Mouse (Mus musculus) ES-Bruce4 (cell line): ENCODE results near the gene Dnajb14.

Source experiments
- CTCF ChIP-seq: IDR thresholded peaks from one replicate; pipeline ENCODE4 v1.8.1; 2011; ENCODE audit warnings: low read depth, low read length
- EP300 ChIP-seq: IDR thresholded peaks from 2 replicates; pipeline ENCODE4 v1.6.1; 2011; ENCODE audit warnings: low read depth, low read length; ENCODE audit not compliant: insufficient read depth
- POLR2A ChIP-seq: IDR thresholded peaks from one replicate; pipeline ENCODE4 v1.8.1; 2011; ENCODE audit warnings: low read length; ENCODE audit not compliant: insufficient read depth

DNA sequence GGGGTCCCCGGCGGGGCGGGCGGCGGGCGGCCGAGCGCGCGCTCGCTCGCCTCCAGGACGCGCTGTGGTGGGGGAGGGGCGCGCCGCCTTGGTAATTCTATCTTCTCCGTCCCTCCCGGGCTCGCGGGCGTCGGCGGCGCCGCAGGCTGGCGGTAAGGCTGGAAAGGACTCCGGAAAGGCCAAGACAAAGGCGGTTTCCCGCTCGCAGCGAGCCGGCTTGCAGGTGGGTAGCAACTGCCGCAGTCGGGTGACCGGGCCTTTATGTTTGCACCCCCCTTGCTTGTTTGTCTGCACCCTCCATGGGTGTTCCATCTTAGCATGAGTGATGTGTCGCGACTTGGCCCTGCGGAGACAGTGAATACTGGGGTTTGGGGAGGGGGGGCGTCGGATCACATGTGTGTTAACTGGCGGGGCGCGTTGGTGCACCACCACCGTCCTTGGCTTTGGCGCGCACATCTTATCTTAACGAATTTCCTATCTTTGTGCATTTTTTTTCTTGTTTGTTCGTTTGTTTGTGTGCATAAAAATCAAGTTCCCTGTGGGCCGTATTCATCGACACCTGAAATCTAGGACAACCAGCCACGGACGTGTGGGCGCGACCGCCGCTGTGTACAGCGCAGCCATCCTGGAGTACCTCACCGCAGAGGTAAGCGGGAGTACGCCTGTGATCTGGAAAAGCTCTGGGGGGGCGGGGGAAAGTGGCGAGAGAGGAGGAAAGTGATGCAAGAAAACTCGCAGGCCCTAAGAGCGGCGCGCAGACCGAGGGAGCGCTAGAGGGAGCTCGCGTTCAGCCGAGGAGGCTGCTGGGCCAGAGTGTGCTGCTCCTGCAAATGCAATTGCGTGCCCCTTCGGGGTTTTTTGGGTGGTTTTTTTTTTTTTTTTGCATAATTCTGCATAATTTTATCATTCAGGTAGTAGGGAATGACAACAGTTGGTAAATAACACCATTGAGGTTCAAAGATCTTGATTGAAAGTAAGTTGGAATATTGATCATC, 2.2 kb upstream of the Dnajb14 start:
- TF ChIP-seq CTCF, result peak; percentile 73
- no peak for TF ChIP-seq POLR2A
- peak; percentile 47; the same call in 1 of the 2 replicates for TF ChIP-seq EP300
